Mouse (Mus musculus): Measurements from ENCODE around the gene Disc1.

The Disc1 gene

DNA sequence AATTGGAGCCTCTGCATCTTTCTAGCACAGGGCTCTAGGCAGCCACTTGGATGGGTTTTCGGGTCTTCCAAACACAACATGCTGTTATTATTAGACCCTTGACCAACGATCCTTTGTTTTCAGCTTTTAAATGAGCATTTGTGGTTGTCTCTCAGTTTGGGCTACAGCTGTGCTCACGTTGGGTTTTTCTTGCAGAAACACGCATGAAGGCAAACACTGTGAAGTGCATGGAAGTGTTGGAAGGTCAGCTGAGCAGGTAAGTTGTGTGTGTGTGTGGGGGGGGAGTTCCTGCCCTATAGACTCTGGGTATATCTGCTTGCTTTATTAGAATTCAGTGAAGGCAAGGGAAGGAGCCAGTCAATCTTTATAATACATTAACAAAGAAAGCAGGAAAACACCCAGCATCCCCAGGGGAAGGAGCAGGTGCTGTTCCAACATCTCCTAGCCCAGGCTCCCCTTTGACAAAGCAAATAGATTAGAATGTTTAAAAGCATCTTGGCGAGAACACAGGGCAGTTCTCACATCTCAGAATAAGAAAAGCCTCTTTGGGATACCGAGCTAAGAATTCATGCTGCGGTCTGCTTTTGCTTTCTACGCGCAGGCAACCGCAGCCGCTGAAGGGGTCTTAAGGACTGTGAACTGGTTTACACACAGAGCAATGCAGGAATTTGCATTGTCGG is 164.0 kb downstream of the Disc1 start:
- no peak for DNase-seq (ENCODE audit: extremely low read depth, low read depth, low spot score)

- no peak for DNase-seq (ENCODE audit: extremely low read depth, low read depth, low spot score)
Measured at GRCm38 (mm10) chr8:125218669-125219068, 164.7 kb downstream of the Disc1 start.

- no peak for DNase-seq (ENCODE audit: extremely low read depth, low read depth, low spot score)
Measured at GRCm38 (mm10) chr8:125220608-125221007, 166.6 kb downstream of the Disc1 start.

- DNase-seq (ENCODE audit: extremely low read depth, low read depth, low spot score): no peak
Measured at GRCm38 (mm10) chr8:125221062-125221461, 167.1 kb downstream of the Disc1 start.

GRCm38 (mm10) chr8:125223031-125223753 is 169.2 kb downstream of the Disc1 start:
- no peak for DNase-seq (ENCODE audit: extremely low read depth, low read depth, low spot score)

DNA sequence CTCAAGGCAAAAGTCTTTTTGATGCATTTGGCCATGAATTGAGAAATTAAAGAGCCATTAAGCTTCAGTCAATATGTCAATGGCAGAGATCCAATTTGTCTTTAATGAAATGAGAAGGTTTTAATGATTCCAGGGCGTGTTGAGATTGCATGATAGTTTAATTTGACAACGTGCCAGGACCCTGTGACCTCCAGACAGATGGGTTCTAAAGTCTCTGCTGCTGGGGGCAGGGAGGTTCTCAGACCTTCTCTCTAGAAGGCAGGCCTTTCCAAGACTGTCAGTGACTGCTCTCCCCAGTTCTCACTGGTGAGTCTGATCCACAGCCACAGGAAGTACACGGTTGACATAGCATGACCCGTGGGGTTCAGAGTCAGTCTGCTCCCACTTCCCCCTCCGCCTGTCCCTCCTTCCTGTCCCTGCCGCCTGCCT is 170.3 kb downstream of the Disc1 start:
- DNase-seq (ENCODE audit: extremely low read depth, low read depth, low spot score): no peak

DNA sequence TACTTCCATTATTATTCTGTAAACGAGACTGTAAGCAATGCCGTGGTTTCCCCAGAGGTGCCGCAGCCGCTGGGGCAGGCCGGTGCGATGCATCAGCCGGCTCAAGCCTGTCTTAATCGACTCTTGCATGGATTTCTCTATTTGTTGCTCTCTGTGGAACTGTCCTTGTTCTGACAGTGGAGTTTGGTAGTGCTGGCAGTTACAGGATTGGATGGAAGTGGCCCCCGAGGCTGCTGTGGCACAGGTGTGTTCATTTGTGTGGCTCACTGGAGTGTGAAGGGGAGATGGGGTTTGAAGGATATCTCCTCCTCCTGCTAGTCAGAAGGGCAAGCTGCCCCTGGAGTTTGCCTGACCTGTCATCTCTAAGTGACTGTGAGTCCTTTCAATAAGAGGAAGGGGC is 171.3 kb downstream of the Disc1 start:
- DNase-seq (ENCODE audit: extremely low read depth, low read depth, low spot score): no peak

DNA sequence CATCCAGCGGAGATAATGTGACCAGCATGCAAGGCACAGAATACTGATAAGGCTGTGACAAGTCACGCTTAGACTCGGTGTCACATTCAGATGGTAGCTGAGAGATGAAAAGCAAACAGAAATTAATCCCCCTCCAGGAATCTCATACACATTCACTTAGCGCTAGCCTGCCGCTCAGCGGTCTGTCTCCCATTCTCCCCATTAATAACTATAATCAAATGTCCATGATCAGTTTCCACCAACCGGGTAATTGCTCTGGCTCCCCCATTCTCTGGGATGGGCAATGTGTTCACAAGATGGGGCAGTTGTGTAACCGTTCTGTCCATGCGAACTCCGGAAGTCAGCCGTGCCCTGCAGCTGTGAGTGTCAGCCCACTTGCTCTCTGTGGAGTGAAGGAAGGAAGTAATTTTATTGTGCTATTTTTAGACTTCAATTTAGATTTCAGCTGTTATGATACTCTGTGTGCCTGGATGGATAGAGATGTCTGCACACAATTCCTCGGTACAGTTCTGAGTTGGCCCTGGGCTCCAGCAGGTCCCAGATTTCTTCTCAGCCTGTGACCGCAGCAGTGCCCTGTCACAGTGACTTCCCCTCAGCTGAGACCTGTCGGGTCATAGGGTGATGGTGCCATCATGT is 173.1 kb downstream of the Disc1 start:
- no peak for DNase-seq (ENCODE audit: extremely low read depth, low read depth, low spot score)

DNA sequence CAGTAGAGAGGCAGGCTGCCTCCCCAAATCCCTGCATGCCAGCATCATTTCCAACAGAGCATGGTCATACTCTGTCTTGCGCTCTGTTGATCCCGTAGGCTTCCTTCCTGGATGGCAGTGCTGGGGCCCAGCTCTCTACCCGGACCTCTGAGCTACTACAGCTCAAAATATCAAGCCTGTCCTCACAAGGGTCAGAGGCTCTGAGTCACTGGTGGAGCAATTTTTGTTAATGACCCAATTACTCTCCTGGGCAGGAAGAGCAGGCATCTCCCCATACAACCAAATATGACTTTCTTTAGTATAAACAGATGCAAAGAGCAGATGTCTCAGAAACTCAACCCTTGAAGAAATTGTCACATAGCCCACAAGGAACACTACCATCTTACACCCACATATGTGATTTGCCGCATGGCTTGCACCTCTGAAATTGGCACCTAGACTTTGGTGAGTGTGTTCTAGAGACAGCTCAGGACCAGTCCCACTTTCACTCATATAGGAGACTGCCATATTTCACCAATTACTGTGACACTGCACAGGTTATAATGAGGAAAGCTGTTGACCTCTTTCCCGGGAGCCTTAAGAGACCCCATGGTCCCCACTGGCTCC is 176.6 kb downstream of the Disc1 start:
- no peak for DNase-seq (ENCODE audit: extremely low read depth, low read depth, low spot score)

DNA sequence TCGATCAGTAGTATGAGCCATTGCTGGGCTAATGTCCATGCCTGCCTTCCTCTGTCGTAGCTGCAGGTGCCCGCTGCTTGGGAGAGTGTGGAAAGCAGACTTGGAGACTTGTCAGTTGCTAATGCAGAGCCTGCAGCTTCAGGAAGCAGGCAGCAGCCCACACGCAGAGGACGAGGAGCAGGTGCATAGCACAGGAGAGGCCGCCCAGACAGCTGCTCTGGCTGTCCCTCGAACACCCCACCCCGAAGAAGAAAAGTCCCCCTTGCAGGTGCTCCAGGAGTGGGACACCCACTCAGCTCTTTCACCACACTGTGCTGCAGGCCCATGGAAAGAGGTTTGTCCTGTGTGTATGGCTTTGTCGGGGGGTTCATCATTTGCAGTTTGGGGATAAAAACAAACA is 178.7 kb downstream of the Disc1 start:
- no peak for DNase-seq (ENCODE audit: extremely low read depth, low read depth, low spot score)

DNA sequence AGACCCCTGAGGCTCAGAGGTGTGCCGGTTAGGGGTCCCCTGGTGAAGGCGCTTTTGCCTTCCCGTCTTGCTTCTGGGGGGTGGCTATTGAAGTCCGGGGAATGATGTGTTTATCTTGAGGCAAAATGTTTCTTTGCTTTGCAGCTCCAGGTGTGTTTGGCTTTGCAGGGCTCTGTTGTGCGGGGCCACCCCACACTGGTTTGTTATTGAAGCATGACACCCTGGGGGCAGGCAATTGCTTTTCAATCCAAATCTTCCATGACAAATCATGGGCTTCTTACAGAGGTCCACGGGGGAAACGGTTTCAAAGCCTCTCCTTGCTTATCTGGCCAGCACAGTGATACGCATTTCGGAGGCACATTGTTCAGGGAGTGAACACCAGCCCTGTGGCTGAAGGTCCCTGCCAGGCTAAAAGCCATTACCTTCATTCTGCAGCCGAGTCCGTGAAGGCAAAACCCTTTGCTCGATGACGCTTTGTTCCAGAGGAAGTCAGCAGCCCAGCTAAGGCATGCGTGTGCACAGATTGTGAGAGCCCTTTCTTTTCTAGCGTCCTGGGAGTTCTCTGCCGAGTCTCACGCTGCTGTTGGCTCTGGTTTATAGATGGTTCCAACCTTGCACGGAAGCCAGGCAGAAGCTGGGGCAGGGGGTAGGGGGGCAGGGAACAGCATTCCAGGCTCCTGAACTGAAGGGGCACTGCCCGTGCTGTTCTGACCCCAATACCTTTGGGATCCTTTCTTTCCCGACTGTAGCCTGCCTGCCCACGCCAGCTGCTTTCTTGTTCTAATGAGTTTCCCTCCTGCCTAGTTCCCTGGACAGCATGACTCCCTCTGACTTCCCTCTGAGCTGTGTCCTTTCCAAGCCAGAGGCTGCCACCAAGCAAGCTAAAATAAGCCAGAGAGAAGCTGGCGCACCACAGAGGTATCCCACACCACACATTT is 182.2 kb downstream of the Disc1 start:
- no peak for DNase-seq (ENCODE audit: extremely low read depth, low read depth, low spot score)

DNA sequence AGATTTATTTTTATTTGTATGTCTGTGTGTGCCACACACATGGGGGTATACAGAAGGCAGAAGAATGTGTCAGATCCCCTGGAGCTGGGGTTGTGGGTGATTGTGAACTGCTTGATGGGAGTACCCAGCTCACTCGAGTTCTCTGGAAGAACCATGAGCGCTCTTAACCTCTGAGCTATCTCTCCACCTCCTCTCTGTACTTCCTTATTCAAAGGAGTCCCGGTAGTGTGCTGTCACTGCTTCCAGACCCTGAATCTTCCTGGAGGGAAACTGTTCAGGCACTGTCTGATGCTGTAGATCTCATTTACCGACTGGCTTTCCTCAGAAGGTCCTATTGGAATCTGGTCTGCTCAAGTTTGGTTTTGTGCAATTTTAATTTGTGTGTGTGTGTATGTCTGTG is 186.8 kb downstream of the Disc1 start:
- DNase-seq (ENCODE audit: extremely low read depth, low read depth, low spot score): no peak

DNA sequence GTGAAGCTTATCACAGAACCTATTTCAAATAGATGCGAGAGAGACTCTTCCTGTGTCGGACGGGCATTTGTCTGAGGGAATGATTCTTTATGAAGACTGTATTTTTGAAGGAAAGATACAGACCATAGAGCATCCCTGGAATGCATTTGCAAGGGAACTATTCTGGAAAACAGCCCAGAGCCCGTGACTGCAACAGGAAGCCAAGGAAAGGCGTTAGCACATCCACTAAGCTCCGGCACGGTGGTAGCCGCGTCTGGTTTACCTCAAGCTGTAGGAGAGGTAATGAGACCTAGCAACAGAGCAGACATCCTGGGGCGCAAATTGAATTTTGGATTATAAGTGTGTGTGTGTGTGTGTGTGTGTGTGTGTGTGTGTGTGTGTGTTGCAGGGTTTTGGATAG is 188.4 kb downstream of the Disc1 start:
- no peak for DNase-seq (ENCODE audit: extremely low read depth, low read depth, low spot score)

DNA sequence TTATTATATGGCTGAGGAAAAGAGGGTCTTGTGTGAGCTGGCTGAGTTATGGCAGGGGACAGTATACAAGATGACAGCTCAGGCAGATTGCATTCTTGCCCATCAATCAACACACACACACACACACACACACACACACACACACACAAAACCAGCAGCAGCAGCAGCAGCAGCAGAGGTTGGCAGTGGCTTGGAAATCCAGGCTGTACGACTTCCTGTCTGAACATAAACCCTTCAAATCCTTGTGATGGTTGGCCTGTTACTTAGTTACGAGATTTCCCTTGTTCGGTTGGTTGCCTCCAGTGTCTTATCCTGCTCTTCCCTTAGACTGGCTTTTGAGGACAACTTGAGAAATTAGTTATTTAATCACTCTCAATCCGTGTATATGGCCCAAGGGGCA is 188.9 kb downstream of the Disc1 start:
- no peak for DNase-seq (ENCODE audit: extremely low read depth, low read depth, low spot score)

GRCm38 (mm10) chr8:125246737-125247292 is 192.8 kb downstream of the Disc1 start:
- no peak for DNase-seq (ENCODE audit: extremely low read depth, low read depth, low spot score)

DNA sequence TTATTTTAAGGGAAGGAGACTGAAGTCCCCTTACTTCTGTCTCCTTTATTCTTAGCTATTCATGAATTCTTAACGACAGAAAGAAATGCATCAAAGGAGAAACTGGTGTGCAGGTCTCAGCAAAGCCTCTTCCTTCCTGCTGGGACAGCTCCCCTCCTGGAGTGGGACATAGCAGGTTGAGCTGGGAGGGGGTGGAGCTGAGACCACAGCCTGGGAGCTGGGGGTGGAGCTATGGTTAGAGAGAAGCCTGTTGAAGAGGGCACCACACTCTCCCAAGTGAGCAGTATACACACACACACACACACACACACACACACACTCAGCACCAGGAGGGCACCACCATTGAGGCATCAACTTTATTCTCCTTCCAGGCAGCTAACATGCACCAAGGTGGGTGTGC is 193.4 kb downstream of the Disc1 start:
- no peak for DNase-seq (ENCODE audit: extremely low read depth, low read depth, low spot score)

- no peak for DNase-seq (ENCODE audit: extremely low read depth, low read depth, low spot score)
Measured at GRCm38 (mm10) chr8:125252946-125253345, 199.0 kb downstream of the Disc1 start.

GRCm38 (mm10) chr8:125253505-125254180 is 199.6 kb downstream of the Disc1 start:
- DNase-seq (ENCODE audit: extremely low read depth, low read depth, low spot score): no peak

DNA sequence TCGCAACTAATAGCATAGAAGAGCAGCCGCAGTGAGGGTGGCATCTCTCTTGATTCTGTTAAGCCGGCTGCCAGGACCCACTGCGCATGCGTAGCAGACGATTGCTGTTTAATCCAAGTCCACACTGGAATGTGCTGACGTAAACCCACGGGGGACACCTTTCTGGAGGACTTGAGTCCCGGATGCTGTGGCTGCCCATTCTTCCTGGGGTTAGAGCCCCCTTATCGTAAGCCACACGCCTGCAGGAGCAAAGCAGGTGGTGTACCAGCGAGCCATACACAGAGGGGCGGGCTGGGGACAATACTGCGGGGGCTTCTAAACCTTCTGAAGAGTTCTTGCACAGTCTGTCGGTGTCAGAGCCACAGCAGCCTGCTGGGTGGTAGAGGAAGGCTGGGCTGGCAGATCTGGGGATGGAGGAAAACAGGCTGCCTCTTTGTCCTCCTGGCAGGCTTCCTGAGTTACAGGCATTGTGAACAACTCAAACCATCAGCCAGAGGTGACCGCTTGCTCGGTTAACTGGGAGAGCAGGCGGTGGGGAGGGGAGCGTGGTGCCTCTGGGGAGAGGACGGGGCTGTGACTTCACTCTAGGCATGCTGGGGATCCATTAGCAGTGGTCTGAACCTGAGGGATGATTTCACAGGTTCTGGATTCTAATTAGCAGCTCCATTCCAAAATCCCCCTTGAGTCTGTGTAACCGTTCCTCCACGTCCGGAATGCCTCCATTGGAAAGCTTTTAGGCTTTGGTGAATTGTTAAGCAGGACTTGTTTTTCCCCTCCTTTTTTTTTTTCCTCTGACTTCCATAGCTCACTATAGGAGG is 200.4 kb downstream of the Disc1 start:
- no peak for DNase-seq (ENCODE audit: extremely low read depth, low read depth, low spot score)

Data from fat pad, adult 2 months (tissue).